Mouse (Mus musculus) splenic B cell, adult 2 months (primary cell): Measurements from ENCODE around the gene Lamb3.
"Not testable (repeated sequence)": the region's sequence is repeated elsewhere in the genome, so short reads cannot be mapped to it uniquely, and the experiment has no call there.

ENCODE experiments used
- DNase-seq: peaks from one replicate; pipeline ENCODE4 v3.0.0-alpha.2; 2011; ENCODE audit warnings: low read depth, low spot score
- H3K27me3 ChIP-seq: 2 replicates; pipeline ENCODE4 v1.6.1; 2012; ENCODE audit warnings: mild to moderate bottlenecking, low read length, moderate library complexity, mixed read lengths; ENCODE audit not compliant: control insufficient read depth, poor library complexity, insufficient read depth, severe bottlenecking
- H3K36me3 ChIP-seq: 2 replicates; pipeline ENCODE4 v1.6.1; 2012; ENCODE audit warnings: mild to moderate bottlenecking, low read length, moderate library complexity, mixed read lengths; ENCODE audit not compliant: control insufficient read depth, poor library complexity, insufficient read depth, severe bottlenecking

Gene Lamb3

GRCm38 (mm10) chr1:193250026-193250425 lies 42.5 kb downstream of the Lamb3 start:
- Histone ChIP-seq H3K36me3 (no peaks in the 10 kb centered on the region), H3K27me3 (no peaks in the 10 kb centered on the region)
- DNase-seq: no peak

GRCm38 (mm10) chr1:193251386-193251785 lies 43.9 kb downstream of the Lamb3 start:
- Histone ChIP-seq H3K36me3 (no peaks in the 10 kb centered on the region), H3K27me3 (no peaks in the 10 kb centered on the region)
- DNase-seq: peak; percentile 27

- DNase-seq: no peak
- Histone ChIP-seq H3K36me3 (no peaks in the 10 kb centered on the region), H3K27me3 (no peaks in the 10 kb centered on the region)
These were observed 45.1 kb downstream of the Lamb3 start for GRCm38 (mm10) chr1:193252616-193253015.

- not testable (repeated sequence) for H3K27me3 ChIP-seq, H3K36me3 ChIP-seq, DNase-seq
These were observed 46.4 kb downstream of the Lamb3 start for GRCm38 (mm10) chr1:193253895-193254294.

GRCm38 (mm10) chr1:193255032-193255431 lies 47.5 kb downstream of the Lamb3 start:
- DNase-seq: no peak
- Histone ChIP-seq H3K27me3 (no peaks in the 10 kb centered on the region), H3K36me3 (0 out of 2 replicates have a peak, but pooled peaks cover under 1% of the 10 kb centered on the region)

- H3K36me3 ChIP-seq: peaks cover 2% of the 10 kb centered on the region; the same call in 1 of the 2 replicates
- peak; percentile 64 for DNase-seq
- no peaks in the 10 kb centered on the region for H3K27me3 ChIP-seq
These were observed 48.2 kb downstream of the Lamb3 start for GRCm38 (mm10) chr1:193255488-193256288.

GRCm38 (mm10) chr1:193256289-193256577 lies 48.7 kb downstream of the Lamb3 start:
- H3K36me3 ChIP-seq: peaks cover 2% of the 10 kb centered on the region; the same call in 1 of the 2 replicates
- H3K27me3 ChIP-seq: no peaks in the 10 kb centered on the region
- DNase-seq: no peak

GRCm38 (mm10) chr1:193256621-193257098 lies 49.2 kb downstream of the Lamb3 start:
- no peak for DNase-seq
- Histone ChIP-seq H3K36me3 (peaks cover 2% of the 10 kb centered on the region; the same call in 1 of the 2 replicates), H3K27me3 (no peaks in the 10 kb centered on the region)

GRCm38 (mm10) chr1:193259559-193259958 lies 52.1 kb downstream of the Lamb3 start:
- H3K27me3 ChIP-seq: no peaks in the 10 kb centered on the region
- H3K36me3 ChIP-seq: peaks cover 2% of the 10 kb centered on the region; the same call in 1 of the 2 replicates
- DNase-seq: no peak

- Histone ChIP-seq H3K36me3 (peaks cover 2% of the 10 kb centered on the region; the same call in 1 of the 2 replicates), H3K27me3 (no peaks in the 10 kb centered on the region)
- no peak for DNase-seq
These were observed 54.5 kb downstream of the Lamb3 start for GRCm38 (mm10) chr1:193261897-193262548.

- no peaks in the 10 kb centered on the region for H3K27me3 ChIP-seq
- H3K36me3 ChIP-seq: peaks cover 2% of the 10 kb centered on the region; the same call in 1 of the 2 replicates
- DNase-seq: no peak
These were observed 55.8 kb downstream of the Lamb3 start for GRCm38 (mm10) chr1:193263026-193263907.

- DNase-seq: peak; percentile 59
- Histone ChIP-seq H3K36me3 (peaks cover 2% of the 10 kb centered on the region; the same call in 1 of the 2 replicates), H3K27me3 (no peaks in the 10 kb centered on the region)
These were observed 56.6 kb downstream of the Lamb3 start, which contains the start of gene Hsd11b1 for GRCm38 (mm10) chr1:193263955-193264598. TSS of gene Hsd11b1 (minus strand) at chr1:193264075.

GRCm38 (mm10) chr1:193265734-193266133 lies 58.2 kb downstream of the Lamb3 start:
- no peaks in the 10 kb centered on the region for H3K27me3 ChIP-seq
- no peaks in the 10 kb centered on the region for H3K36me3 ChIP-seq
- no peak for DNase-seq
